Mouse (Mus musculus) megakaryocyte, embryonic 14.5 days (primary cell): ENCODE results near the gene Tbl3.

ENCODE experiments used
- FLI1 ChIP-seq: IDR thresholded peaks from 2 replicates; pipeline ENCODE4 v1.6.1; 2012; ENCODE audit warnings: low read length, inconsistent platforms, mixed read lengths
- GATA1 ChIP-seq: IDR thresholded peaks from 3 replicates; pipeline ENCODE4 v1.6.1; 2012; ENCODE audit warnings: mixed read lengths, low read length, inconsistent platforms, borderline replicate concordance

DNA sequence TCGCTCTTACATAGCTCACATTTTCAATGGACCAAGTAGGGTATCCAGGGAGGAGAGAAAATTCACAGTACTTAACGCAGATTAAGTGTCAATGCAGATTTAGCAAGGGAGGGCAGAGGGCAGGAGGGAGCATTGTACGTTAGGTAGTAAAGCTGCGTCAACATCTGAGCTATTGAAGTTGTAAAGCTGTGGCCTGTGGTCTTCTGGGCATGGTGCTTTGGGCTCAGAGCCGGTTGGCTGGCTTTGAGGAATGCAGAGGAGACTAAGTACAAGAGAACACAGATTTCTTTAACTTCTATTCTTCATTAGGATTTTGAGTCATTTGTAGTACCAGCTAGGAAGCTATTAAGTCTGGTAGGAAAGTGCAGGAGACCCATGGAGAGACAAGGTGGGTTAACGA, 8.1 kb upstream of the Tbl3 start:
- no peak for TF ChIP-seq GATA1
- TF ChIP-seq FLI1, result no peak
